Mouse (Mus musculus): ENCODE data around the gene Ctnnd2. TPM values are rescaled to one million over a fixed set of nuclear protein-coding genes. Genes with fewer than 3 reads are reported as not detected.

The Ctnnd2 gene
- total and polyA plus RNA-seq, 2 experiments = 0.02 to 0.28 TPM

DNA sequence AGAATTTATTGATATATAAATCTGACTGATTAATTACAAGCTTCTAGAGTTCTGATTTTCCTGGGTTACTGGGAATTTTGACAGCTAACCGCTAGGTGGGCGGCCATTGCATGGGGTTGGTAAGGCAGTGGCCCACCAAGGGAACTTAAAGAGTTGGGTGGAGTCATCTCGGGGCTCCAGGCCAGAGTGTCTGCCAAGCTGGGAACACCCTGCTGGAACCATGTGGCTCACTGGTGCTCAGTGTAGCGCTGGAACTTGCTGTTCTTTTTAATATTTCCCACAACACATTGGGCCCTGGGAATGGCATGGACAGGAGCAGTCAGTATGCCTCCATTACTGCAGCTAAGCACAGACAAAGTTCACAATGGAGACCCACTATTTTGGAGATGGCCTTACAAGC lies 99.9 kb downstream of the Ctnnd2 start:
- Histone ChIP-seq H3K27me3 (ENCODE audit: control insufficient read depth, insufficient read depth, low read length) (no peaks in the 10 kb centered on the region), H3K4me1 (ENCODE audit: control insufficient read depth, insufficient read depth, low read length) (no peaks in the 10 kb centered on the region), H3K4me3 (ENCODE audit: insufficient read depth, low read depth, low read length) (no peak overlapping the region), H3K27ac (replicated peaks; ENCODE audit: insufficient read depth, low read depth, low read length) (no peak overlapping the region), H3K36me3 (ENCODE audit: control insufficient read depth, insufficient read depth, low read length) (no peaks in the 10 kb centered on the region), H3K9ac (ENCODE audit: low read depth, low read length) (no peak overlapping the region), H3K79me2 (ENCODE audit: control insufficient read depth, insufficient read depth, low read length) (no peaks in the 10 kb centered on the region)
- 91% methylated on average over 4 of the region's 4 CpGs for WGBS
- TF ChIP-seq CTCF (IDR thresholded peaks at IDR 0.05; ENCODE audit: low read depth, low read length) = no peak
- no peak for TF ChIP-seq POLR2A (IDR thresholded peaks at IDR 0.05; ENCODE audit: extremely low read depth, insufficient read depth, low read length)
- no peak for DNase-seq (ENCODE audit: extremely low read depth, low read depth, low spot score)

DNA sequence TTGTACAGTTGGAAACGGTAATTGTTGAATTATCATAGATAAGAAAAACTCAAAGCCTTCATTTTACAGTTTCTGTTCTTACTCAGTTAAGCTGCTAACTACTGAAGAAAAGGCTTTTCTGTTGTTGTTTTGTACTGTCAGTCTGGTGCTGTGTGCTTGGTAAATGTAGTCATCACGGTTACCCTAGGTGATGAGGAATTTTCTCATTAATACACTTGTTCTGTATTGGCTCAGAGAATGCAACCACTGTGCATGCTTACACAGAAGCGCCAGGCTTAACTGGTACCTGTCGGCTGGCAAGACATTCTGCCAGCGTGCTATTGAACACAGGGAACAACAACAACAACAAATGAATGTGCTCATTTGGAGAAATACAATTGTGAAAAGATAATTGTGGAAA lies 103.3 kb downstream of the Ctnnd2 start:
- Histone ChIP-seq H3K36me3 (ENCODE audit: control insufficient read depth, insufficient read depth, low read length) (no peaks in the 10 kb centered on the region), H3K27me3 (ENCODE audit: control insufficient read depth, insufficient read depth, low read length) (no peaks in the 10 kb centered on the region), H3K79me2 (ENCODE audit: control insufficient read depth, insufficient read depth, low read length) (no peaks in the 10 kb centered on the region), H3K4me3 (ENCODE audit: insufficient read depth, low read depth, low read length) (no peak overlapping the region), H3K27ac (replicated peaks; ENCODE audit: insufficient read depth, low read depth, low read length) (no peak overlapping the region), H3K4me1 (ENCODE audit: control insufficient read depth, insufficient read depth, low read length) (no peaks in the 10 kb centered on the region), H3K9ac (ENCODE audit: low read depth, low read length) (no peak overlapping the region)
- DNase-seq (ENCODE audit: extremely low read depth, low read depth, low spot score) = no peak
- 86% methylated on average over 5 of the region's 5 CpGs for WGBS
- TF ChIP-seq CTCF (IDR thresholded peaks at IDR 0.05; ENCODE audit: low read depth, low read length) (no peak), POLR2A (IDR thresholded peaks at IDR 0.05; ENCODE audit: extremely low read depth, insufficient read depth, low read length) (no peak)

DNA sequence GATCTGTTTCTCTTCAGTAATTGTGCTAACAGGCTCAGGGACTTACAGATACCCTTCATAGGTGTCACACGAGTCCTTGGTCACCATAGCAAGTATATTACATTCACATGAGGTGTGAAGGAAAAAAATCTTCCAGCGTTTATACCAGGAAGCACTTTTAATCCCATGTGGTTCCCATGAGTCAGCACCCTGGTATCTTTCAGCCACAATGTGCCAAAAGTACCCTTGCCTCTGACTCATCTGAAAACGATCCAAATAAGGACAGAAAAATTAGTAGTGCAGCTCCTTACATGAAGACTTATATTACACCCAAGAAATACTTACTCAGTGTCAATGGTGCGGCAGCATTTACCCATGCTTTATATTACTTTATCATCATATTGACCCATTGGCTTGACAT lies 104.3 kb downstream of the Ctnnd2 start:
- no peak overlapping the region for H3K9ac ChIP-seq (ENCODE audit: low read depth, low read length)
- TF ChIP-seq POLR2A (IDR thresholded peaks at IDR 0.05; ENCODE audit: extremely low read depth, insufficient read depth, low read length) (no peak), CTCF (IDR thresholded peaks at IDR 0.05; ENCODE audit: low read depth, low read length) (no peak)
- no peaks in the 10 kb centered on the region for H3K36me3 ChIP-seq (ENCODE audit: control insufficient read depth, insufficient read depth, low read length)
- WGBS = 76% methylated on average over 4 of the region's 4 CpGs
- no peaks in the 10 kb centered on the region for H3K79me2 ChIP-seq (ENCODE audit: control insufficient read depth, insufficient read depth, low read length)
- no peaks in the 10 kb centered on the region for H3K4me1 ChIP-seq (ENCODE audit: control insufficient read depth, insufficient read depth, low read length)
- no peaks in the 10 kb centered on the region for H3K27me3 ChIP-seq (ENCODE audit: control insufficient read depth, insufficient read depth, low read length)
- DNase-seq (ENCODE audit: extremely low read depth, low read depth, low spot score) = no peak
- H3K4me3 ChIP-seq (ENCODE audit: insufficient read depth, low read depth, low read length) = no peak overlapping the region
- H3K27ac ChIP-seq (replicated peaks; ENCODE audit: insufficient read depth, low read depth, low read length) = no peak overlapping the region

GRCm38 (mm10) chr15:30278610-30279009 lies 106.2 kb downstream of the Ctnnd2 start:
- Histone ChIP-seq H3K9ac (ENCODE audit: low read depth, low read length) (no peak overlapping the region), H3K36me3 (ENCODE audit: control insufficient read depth, insufficient read depth, low read length) (no peaks in the 10 kb centered on the region), H3K27me3 (ENCODE audit: control insufficient read depth, insufficient read depth, low read length) (no peaks in the 10 kb centered on the region), H3K4me3 (ENCODE audit: insufficient read depth, low read depth, low read length) (no peak overlapping the region), H3K79me2 (ENCODE audit: control insufficient read depth, insufficient read depth, low read length) (no peaks in the 10 kb centered on the region), H3K27ac (replicated peaks; ENCODE audit: insufficient read depth, low read depth, low read length) (no peak overlapping the region), H3K4me1 (ENCODE audit: control insufficient read depth, insufficient read depth, low read length) (no peaks in the 10 kb centered on the region)
- TF ChIP-seq CTCF (IDR thresholded peaks at IDR 0.05; ENCODE audit: low read depth, low read length) = no peak
- no peak for TF ChIP-seq POLR2A (IDR thresholded peaks at IDR 0.05; ENCODE audit: extremely low read depth, insufficient read depth, low read length)
- WGBS = 89% methylated on average over 4 of the region's 4 CpGs
- no peak for DNase-seq (ENCODE audit: extremely low read depth, low read depth, low spot score)

DNA sequence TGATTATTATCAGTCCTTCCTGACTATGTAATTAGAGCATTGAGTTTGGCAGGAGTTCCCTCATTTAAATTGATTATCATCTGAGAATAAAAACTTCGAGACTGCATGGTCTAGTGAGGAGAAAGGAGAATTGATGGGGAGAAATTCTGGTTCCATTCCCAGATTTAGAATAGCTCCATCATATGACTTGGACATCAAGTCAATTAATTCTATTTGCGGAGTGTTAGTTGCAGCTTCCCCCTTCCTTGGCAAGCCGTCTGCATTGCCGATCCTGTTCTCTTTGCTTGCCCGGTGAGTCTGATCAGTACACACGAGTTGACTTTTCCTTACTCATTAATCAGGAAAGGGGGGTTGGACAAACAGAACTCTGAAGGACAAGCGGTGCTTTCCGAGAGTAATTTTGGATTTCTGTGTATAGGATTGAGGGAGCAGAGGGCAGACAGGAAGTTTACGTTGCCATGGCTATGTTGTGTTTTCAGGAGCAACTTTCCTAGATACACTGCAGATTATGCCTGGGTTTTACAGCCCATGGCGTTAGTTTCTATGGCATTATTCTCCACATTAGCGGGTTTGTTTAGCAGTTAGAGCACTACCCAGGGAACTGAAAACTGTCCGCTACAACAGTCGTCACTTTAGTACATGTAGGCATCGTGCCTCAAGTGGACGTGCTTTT lies 113.3 kb downstream of the Ctnnd2 start:
- no peaks in the 10 kb centered on the region for H3K79me2 ChIP-seq (ENCODE audit: control insufficient read depth, insufficient read depth, low read length)
- DNase-seq (ENCODE audit: extremely low read depth, low read depth, low spot score) = peak; percentile 75
- H3K27me3 ChIP-seq (ENCODE audit: control insufficient read depth, insufficient read depth, low read length) = no peaks in the 10 kb centered on the region
- no peaks in the 10 kb centered on the region for H3K36me3 ChIP-seq (ENCODE audit: control insufficient read depth, insufficient read depth, low read length)
- no peak overlapping the region for H3K9ac ChIP-seq (ENCODE audit: low read depth, low read length)
- no peak for TF ChIP-seq POLR2A (IDR thresholded peaks at IDR 0.05; ENCODE audit: extremely low read depth, insufficient read depth, low read length)
- no peak for TF ChIP-seq CTCF (IDR thresholded peaks at IDR 0.05; ENCODE audit: low read depth, low read length)
- H3K4me1 ChIP-seq (ENCODE audit: control insufficient read depth, insufficient read depth, low read length) = no peaks in the 10 kb centered on the region; the same call in none of the 2 replicates
- no peak overlapping the region for H3K27ac ChIP-seq (replicated peaks; ENCODE audit: insufficient read depth, low read depth, low read length)
- peak overlapping the region; percentile 25 for H3K4me3 ChIP-seq (ENCODE audit: insufficient read depth, low read depth, low read length)
- WGBS = 15% methylated on average over 15 of the region's 15 CpGs

DNA sequence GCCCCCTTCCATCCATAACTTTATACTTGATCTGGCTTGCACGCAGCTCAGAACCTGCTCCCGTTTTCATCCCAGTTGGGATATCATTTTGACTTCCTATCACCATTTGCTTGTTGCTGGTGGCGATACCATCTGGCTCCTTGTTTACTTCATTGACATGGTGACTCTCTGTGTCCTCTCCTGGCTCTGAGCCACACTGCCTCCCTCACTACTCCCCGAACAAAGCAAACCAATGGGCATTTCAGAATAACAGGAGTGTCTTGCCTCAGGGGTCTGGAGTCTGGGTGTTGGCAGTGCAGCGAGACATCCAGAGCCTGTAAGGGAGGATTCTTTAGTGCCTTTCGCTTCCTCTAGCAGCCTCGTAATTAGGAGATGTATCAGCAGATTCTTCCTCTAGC lies 113.9 kb downstream of the Ctnnd2 start:
- TF ChIP-seq CTCF (IDR thresholded peaks at IDR 0.05; ENCODE audit: low read depth, low read length) (no peak), POLR2A (IDR thresholded peaks at IDR 0.05; ENCODE audit: extremely low read depth, insufficient read depth, low read length) (no peak)
- no peaks in the 10 kb centered on the region for H3K27me3 ChIP-seq (ENCODE audit: control insufficient read depth, insufficient read depth, low read length)
- H3K9ac ChIP-seq (ENCODE audit: low read depth, low read length) = no peak overlapping the region
- 31% methylated on average over 7 of the region's 7 CpGs for WGBS
- peak overlapping the region; percentile 25; the same call in 1 of the 2 replicates for H3K4me3 ChIP-seq (ENCODE audit: insufficient read depth, low read depth, low read length)
- H3K4me1 ChIP-seq (ENCODE audit: control insufficient read depth, insufficient read depth, low read length) = no peaks in the 10 kb centered on the region; the same call in none of the 2 replicates
- no peak overlapping the region for H3K27ac ChIP-seq (replicated peaks; ENCODE audit: insufficient read depth, low read depth, low read length)
- no peaks in the 10 kb centered on the region for H3K79me2 ChIP-seq (ENCODE audit: control insufficient read depth, insufficient read depth, low read length)
- DNase-seq (ENCODE audit: extremely low read depth, low read depth, low spot score) = peak; percentile 16
- H3K36me3 ChIP-seq (ENCODE audit: control insufficient read depth, insufficient read depth, low read length) = no peaks in the 10 kb centered on the region
